Mouse (Mus musculus): Measurements from ENCODE around the gene Faap100.
A peak's percentile ranks its signal among the peaks of the same experiment; 100 is the strongest.

Faap100 gene

DNA sequence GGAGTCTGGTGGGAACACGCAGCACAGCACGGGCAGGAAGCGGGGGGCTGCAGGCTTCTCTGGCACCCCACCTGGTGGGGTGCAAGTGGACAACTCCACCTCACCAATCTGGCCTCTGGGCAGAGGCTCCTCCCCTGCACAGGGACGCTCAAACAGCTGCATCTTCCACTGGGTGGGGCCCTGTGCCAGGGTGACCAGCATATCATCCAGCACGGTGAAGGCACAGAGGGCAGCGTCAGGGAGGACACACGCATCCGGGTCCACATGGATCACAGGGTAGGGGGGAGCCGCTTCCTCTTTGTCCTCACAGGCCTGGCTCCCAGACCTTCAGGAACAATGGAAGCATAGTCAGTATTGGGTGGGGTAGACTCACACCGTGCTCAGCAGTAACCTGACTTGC, 1.2 kb downstream of the Faap100 start:
- no peak for DNase-seq (ENCODE audit: extremely low read depth, insufficient read length, low spot score)

- DNase-seq (ENCODE audit: extremely low read depth, insufficient read length, low spot score) = no peak
These were observed 2.0 kb downstream of the Faap100 start for GRCm38 (mm10) chr11:120376302-120377160.

DNA sequence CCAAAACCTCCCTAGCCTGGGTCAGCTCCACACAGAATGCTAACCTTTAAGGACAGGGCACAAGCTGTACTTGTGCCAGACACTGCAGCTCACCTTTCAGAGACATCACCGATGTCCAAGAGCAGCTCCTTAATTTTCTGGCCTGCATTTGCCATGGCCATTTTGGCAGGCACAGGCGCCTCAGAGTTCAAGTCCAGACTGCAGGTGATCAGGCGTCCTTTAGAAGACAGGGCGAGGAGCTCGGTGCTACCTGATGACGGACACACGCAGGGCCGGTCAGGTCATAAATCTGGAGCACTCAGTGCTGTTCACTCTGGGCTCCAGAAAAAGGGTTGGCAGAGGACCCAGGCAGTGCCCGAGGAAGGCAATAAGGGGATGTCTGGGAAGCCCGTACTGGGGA, 3.2 kb downstream of the Faap100 start:
- DNase-seq (ENCODE audit: extremely low read depth, insufficient read length, low spot score) = no peak

DNA sequence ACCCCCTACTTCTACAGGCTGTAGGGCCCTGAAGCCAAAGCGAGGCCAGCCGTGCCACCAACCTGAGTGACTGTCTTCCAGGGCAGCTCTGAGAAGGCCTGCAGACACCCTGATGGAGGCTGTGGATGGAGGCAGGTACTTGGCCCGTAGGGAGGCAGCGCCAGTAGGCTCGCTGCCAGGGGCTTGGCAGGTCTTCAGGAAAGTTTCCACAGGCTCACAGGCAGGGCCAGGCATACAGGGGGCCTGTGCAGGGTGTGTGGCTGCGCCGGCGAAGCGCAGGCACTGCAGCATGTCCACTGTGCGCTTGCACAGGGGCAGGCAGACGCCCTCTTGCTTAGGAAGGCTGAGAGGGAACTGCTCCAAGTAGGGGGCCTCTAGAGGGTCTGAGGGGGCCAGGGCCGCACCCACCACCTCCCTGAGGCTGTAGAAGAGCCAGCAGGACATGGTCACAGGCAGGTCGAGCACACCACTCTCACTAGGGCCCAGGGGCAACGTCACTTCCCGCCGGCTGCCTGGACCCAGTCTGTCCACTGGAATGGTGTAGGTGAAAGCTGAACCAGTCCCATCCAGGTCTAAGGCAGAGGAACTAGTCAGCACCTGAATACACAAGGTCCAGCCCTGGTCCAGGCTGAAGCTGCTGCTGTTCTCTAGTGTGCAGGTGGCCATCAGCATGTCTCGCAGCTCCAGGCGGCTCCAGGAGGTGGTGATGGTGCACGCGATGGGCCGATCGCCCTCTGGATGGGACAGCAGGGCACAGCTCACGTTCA, 4.6 kb downstream of the Faap100 start:
- DNase-seq (ENCODE audit: extremely low read depth, insufficient read length, low spot score) = no peak

- DNase-seq (ENCODE audit: extremely low read depth, insufficient read length, low spot score) = no peak
These were observed 5.5 kb downstream of the Faap100 start for GRCm38 (mm10) chr11:120373025-120373424.

- DNase-seq (ENCODE audit: extremely low read depth, insufficient read length, low spot score) = peak; percentile 65
These were observed 8.9 kb downstream of the Faap100 start for GRCm38 (mm10) chr11:120369656-120370055.

- no peak for DNase-seq (ENCODE audit: extremely low read depth, insufficient read length, low spot score)
These were observed 12.0 kb downstream of the Faap100 start for GRCm38 (mm10) chr11:120366443-120367027.

- no peak for DNase-seq (ENCODE audit: extremely low read depth, insufficient read length, low spot score)
These were observed 15.7 kb downstream of the Faap100 start for GRCm38 (mm10) chr11:120362891-120363290.

- DNase-seq (ENCODE audit: extremely low read depth, insufficient read length, low spot score) = no peak
These were observed 17.3 kb downstream of the Faap100 start, which contains the start of gene Fscn2 for GRCm38 (mm10) chr11:120361295-120361694. Gene Fscn2, plus strand, starts transcription at chr11:120361534.

DNA sequence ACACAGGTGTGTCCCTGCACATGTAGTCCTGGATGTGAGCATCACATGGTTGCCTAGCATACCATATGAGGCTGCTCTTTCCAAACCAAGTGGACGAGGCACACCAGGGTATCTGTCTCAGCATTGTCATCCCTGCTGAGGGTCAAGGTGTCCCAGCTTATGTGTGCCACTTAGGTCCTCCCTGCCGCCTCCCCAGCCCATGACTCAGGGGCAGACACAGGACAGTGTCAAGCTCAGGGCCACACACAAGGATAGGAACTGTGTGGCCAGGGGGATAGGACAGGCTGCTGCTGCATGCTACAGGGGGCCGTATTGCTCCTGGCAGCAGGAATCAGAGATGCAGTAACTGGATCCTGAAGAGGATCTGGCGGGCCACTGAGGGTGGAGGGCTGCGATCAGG, 17.8 kb downstream of the Faap100 start:
- no peak for DNase-seq (ENCODE audit: extremely low read depth, insufficient read length, low spot score)

DNA sequence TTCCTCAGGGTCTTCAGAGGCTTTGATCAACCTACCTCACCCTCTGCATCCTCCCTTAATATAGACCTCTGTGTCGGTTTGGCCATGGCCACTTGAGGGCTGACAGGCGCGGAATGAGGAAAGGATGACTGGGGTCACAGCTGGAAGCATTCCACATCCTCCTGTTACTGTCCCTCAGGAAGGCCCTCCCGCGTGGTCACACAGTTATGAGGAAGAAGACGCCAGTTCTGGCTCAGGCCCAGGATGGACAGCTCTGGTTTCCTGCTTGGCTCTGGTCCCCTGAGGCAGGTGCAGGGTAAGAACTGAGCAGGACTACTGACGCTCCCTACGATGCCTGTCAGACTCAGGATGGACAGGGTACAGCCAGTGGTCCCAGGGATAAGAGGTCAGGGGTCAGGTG, 18.5 kb downstream of the Faap100 start:
- DNase-seq (ENCODE audit: extremely low read depth, insufficient read length, low spot score) = no peak

DNA sequence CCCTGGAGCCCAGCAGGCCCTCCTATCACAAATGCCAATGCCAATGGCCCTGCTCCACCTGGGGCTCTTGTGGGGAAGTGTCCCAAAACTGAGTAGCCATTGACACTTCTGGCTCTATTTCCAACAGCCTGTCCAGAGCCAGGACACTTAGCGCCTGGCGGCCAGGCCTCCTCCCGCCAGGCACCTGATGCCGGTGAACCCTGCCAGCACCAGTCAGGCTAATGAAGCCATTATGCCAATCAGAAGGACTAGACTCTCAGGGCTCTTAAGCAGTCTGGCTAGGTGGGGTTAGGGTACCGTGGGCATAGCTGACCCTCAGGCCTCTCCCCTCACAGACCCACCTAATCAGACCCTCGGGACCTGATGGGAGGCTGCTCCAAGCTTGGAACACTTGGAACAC, 19.2 kb downstream of the Faap100 start:
- no peak for DNase-seq (ENCODE audit: extremely low read depth, insufficient read length, low spot score)

DNA sequence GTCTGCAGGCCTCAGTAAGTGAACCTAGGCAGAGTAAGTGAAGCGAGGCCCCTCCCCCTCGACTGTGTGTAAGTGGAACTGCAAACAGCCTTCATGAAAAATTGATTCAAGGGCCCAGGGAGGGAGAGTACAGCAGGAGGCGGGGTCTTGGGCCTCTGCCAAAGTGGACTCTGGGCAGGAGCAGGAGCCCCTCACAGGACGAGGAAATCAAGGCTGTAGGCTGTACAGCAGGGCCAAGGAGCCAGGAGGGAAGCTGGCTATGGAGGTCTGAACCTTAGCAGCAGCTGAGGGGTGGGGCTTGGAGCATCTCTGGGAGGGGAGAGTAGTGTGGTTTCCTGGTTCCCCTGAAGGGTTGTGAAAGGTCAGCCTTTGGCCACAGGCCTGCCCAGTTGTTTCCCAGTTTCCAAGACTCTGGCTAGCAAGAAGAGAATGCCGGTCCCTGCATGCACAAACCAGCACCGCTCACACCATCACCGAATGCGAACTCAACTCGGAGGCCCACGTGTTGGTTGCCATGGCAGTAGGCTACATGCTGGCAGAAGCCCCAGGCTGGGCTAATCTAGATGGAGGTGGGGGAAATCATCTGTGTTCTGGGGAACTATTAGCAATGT, 20.7 kb downstream of the Faap100 start:
- DNase-seq (ENCODE audit: extremely low read depth, insufficient read length, low spot score) = peak; percentile 73

GRCm38 (mm10) chr11:120356900-120357299, 21.7 kb downstream of the Faap100 start:
- no peak for DNase-seq (ENCODE audit: extremely low read depth, insufficient read length, low spot score)

DNA sequence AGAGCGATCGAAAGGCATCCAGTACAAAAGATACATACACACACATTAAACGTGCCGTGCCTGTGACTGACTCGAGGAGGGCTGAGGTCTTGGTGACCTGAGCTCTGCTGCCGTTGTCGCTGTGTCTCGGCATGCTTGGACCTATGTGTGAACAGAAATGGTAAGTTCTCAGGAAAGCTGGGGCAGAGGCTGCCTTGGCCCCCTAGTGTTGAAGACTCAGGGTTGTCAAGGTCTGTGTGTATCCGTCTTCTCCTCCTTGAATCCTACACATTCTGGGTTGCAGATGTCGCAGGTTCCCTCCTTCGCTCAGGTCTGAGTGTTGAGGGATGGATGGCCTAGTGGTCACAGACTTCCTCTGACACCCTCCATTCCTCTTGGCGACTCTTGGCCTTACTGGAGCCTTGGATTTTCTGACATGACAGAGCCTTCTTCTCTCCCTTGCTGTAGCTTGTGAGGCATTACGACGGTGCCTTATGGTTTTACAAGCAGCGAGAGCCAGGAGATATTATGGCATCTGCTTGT, 22.2 kb downstream of the Faap100 start:
- no peak for DNase-seq (ENCODE audit: extremely low read depth, insufficient read length, low spot score)

GRCm38 (mm10) chr11:120355277-120356039, 23.1 kb downstream of the Faap100 start:
- no peak for DNase-seq (ENCODE audit: extremely low read depth, insufficient read length, low spot score)

DNA sequence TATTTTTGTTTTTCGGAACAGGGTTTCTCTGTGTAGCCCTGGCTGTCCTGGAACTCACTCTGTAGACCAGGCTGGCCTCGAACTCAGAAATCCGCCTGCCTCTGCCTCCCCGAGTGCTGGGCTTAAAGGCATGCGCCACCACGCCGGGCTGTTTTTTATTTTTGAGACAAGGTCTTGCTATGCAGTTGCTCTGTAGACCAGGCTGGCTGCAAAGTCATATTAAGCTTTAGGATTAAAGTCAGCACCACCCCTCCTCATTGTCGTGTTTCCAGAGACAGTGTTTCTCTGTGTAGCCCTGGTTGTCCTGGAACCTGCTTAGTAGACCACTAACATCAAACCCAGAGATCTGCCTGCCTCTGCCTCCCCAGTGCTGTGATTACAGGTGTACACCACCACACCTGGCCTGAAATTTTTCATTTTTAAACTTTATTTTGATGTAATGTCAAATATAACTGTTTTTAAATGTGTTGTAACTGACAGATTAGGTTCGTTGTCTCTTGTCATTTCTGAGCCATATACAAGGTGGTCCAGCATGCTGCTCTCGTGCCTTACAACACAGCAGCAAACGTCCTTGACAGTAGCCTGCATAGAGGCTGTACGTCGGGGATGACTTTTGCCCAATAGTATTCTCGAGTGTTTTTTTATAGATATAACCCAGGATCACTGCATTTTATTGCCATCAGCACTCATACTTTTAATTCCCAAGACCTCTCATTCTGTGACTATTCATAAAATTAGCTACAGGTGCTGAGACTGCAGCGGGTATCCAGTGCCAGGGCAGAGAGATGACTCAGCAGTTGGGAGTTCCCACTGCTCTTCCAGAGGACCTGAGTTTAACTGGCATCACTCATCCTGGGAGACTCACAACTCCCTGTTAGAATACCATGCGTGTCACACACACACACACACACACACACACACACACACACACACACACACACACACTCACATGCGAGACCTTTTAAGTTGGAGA, 24.0 kb downstream of the Faap100 start:
- DNase-seq (ENCODE audit: extremely low read depth, insufficient read length, low spot score) = peak; percentile 51

DNA sequence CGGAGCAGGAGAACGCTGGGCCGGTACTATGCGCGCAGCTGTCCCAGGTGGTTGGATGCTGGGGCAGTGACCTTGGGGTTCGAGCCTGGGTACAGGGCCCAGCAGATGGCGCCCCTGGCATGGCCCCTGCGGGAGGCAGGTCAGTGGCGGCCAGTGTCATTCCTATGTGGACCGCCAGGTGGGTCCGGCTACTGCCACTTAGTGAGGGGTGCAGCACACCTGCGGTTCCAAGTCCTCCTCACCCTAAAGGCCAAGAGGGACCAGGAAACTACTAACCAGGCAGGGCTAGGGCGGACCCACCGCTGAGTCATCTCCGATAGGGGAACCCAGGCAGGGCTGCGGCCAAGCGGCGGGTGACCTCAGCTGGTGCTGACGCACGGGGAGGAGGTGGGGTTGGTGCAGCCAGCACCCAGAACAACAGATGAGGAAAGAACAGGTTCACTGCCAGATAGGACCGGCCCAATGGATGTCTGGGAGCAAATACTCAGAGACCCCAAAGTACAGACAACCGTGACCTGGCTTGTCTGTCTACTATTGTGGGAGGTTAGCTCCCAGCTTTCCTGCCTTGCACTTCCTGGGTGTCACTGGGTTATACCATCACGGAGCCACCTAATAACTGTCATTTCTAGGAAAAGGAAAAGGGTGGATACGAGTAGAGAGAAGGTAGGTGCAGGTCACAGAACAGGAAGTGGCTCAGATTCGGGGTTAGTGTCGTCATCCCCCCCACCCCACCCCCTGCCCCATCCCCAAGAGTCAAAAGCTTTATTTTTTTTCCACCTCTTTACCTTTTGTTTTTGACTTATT, 24.9 kb downstream of the Faap100 start:
- DNase-seq (ENCODE audit: extremely low read depth, insufficient read length, low spot score) = peak; percentile 93

Measured in 3134 (cell line).